Mouse (Mus musculus): Measurements from ENCODE around the gene Serpinb1b. TPM values are rescaled to one million over a fixed set of nuclear protein-coding genes. Genes with fewer than 3 reads are reported as not detected.
A peak's percentile ranks its signal among the peaks of the same experiment; 100 is the strongest.

Serpinb1b gene
- total RNA-seq, 2 experiments from 2014 or later = 1.5 to 2.3 TPM

DNA sequence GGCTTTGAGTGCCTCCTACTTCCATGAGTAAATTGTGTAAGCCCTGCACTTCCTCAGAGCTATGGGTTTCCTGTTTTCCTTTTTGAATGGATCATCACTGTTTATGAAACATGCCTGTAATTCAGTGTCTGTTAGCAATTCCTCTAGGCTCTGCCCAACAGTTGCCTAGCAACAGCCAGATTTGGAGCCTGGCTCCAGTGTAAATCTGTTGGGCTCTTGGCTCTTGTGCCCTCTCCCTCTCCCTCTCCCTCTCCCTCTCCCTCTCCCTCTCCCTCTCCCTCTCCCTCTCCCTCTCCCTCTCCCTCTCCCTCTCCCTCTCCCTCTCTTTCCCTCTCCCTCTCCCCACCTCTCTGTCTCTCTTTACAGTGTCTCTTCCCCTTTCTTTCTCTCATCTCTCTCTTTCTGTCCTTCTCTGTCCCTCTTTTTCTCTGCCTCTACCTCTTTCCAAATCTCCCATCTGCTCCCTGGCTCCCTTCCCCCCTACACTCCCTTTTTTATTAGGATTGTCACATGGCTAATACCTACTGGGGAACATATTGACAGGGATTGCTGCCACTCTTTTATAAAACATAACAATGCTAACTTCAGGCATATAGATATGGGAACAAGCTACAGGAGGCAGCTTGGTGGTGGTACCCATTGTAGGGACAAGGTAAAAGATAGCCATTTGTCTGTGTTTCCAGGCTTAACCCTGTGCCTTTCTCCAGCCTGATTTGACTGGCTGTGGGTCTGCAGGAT, 7.5 kb downstream of the Serpinb1b start:
- intact Hi-C loops (cut with DNase I) = no loop called here
- peak; percentile 60 to 82 for DNase-seq (ENCODE audit: low spot score in 2 of 2)

DNA sequence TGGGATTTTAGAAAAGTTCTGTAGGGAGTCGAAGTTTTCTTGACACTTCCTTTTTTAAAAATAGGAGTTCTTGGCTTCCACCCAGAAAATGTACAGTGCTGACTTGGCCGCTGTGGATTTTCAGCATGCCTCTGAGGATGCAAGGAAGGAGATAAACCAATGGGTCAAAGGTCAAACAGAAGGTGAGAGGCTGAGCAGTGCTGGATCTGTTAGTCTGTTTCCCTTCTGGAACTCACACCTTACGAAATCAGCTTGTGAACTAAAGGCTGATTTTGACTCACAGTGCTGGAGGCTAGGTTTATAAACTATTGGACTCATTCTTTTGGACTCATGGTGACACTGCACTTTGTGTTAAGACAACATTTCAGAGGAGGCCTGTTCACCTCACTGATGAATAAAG, 11.2 kb downstream of the Serpinb1b start:
- intact Hi-C loops (cut with DNase I) = no loop called here
- no peak for DNase-seq (ENCODE audit: low spot score in 2 of 2)

DNA sequence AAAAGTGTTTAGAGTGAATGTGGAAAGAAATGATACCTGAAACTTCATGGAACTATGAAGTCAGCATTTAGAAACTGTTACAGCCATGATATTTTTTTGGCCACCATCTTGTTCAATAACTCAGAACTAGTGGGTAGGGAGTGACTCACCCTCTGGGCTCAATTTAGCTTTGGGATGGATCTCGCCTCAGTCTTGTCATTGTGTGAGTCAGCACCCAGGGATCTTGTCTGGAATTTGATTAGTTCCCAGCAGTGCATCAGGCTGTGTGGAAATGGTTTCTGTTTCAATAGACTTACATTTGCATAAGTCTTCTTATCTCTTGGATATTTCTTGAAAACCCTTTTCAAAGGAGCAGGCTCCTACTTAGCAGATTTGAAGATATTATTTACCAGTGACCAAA, 12.2 kb downstream of the Serpinb1b start:
- DNase-seq (ENCODE audit: low spot score in 2 of 2) = peak; percentile 38 to 93
- intact Hi-C loops (cut with DNase I) = no loop called here

DNA sequence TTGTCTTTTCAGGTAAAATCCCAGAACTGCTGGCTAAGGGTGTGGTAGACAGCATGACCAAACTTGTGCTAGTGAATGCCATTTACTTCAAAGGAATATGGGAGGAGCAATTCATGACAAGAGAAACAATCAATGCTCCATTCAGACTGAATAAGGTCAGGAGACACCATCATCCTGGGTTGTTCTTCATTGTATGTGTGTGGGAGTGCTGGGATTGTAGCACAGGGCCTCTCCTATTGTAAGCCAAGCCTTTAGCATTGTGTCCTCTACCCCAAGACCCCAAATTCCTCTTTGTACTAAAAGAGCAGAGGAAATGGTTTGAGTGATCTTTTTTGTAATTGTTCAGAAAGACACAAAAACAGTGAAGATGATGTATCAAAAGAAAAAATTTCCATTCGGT, 12.9 kb downstream of the Serpinb1b start:
- DNase-seq (ENCODE audit: low spot score in 2 of 2) = no peak
- intact Hi-C loops (cut with DNase I) = no loop called here

DNA sequence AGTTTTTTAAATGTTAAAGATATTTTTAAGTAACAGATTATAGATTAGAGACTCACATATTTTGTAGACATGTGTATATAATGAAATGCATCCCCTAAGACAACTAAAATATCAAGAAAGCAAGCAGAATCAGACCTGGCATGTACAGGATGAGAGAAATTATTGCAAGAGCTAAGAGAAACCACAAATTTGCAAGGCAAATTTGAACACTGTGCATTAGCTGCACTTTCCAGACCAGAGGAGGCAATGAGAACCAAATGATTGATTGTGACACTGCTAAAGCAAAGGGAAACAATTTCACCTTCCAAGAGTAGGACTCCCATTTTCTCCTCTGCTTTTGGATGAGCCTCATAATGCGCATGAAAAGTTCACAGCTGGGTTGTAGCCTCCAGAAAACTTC, 17.2 kb downstream of the Serpinb1b start:
- no peak for DNase-seq (ENCODE audit: low spot score in 2 of 2)
- intact Hi-C loops (cut with DNase I) = no loop called here

DNA sequence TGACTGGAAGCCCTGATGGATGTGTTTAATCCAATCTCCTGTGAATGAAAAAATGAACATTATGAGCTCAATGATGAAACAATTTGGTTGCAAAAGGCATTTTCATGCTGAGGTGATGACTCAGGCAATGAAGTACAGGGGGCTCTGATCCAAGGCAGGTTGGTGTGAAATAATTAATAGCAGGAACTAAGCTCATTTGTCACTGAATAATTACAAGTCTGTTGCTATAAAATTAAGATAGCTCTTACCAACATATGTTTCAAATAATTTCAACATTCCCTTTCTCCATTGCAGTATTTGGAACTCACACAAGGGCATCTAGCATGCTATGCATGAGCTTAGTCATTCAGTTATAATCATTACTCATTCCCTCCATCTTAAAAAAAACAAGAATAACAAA, 27.3 kb downstream of the Serpinb1b start:
- intact Hi-C loops (cut with DNase I) = no loop called here
- DNase-seq (ENCODE audit: low spot score in 2 of 2) = no peak

DNA sequence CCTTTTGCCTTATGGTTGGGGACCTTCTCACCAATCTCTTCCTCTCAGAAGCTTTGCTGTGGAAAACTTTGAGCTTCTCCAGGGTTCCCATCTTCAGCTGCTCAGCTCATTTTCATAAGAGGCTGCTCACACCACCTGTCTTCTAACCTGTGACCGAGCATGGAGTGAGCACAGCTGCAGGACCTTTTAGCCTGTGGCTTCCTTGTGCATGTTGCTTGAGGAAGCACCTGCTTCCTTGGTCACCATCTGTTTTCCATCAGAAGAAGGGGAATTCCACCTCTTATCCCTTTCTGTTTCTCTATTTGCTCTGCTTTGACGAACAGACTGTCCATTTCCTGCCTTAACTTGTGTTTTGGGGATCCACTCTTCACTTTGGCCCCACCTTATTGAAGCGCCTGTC, 34.7 kb downstream of the Serpinb1b start:
- intact Hi-C loops (cut with DNase I) = no loop called here
- DNase-seq (ENCODE audit: low spot score in 2 of 2) = no peak

DNA sequence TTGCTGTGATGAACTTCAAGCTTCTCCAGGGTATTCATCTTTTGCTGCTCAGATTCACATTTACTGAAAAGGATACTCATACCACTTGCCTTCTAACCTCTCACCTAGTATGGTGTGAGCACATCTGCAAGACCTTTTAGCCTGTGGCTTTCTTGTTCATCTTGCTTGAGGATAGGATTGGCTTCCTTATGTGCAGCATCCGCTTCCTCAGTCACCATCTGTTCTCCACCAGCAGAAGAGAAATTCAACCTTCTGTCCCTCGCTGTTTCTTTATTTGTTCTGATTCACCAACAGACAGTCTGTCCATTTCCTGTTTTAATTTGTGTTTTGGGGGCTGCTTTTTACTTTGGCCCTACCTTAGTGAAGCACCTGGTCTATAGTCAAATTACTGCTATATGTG, 59.3 kb downstream of the Serpinb1b start:
- intact Hi-C loops (cut with DNase I) = no loop called here
- peak; percentile 15 to 47 for DNase-seq (ENCODE audit: low spot score in 2 of 2)

DNA sequence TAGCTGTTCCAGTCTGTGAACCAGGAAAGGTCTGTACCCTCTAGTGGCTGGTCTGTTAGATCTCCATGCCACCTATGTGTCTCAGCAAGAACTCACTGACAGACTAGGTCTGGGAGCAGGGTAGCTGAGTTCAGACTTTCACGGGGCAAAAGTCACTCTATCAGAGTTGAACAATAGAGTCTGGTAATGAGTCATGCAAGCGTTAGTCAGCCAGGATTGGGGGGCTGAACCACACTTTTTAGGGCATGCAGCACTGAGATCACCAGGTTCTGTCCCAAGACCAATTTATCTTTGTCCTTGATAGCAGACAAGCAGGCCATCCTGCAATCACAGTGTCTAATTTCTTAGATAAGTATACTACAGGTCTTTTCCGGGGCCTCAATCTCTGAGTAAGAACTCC, 63.1 kb downstream of the Serpinb1b start:
- intact Hi-C loops (cut with DNase I) = no loop called here
- DNase-seq (ENCODE audit: low spot score in 2 of 2) = no peak

Other genes with a start within 250 kb of the Serpinb1b start
- 1 to 10 TPM; 2.5 to 3.8 TPM for gene Serpinb1a, start 227.4 kb upstream of the Serpinb1b start, total RNA-seq (2021)
- not detected for gene Serpinb1c, start 180.4 kb upstream of the Serpinb1b start, total RNA-seq (2021)
- 1 to 10 TPM; 1.3 to 1.6 TPM for gene Serpinb6b, start 113.4 kb upstream of the Serpinb1b start, total RNA-seq (2021)
- 1 to 10 TPM; 4.0 to 4.7 TPM for gene Serpinb9, start 75.3 kb upstream of the Serpinb1b start, total RNA-seq (2021)
- gene Serpinb9b, start 51.2 kb upstream of the Serpinb1b start, total RNA-seq (2021) = not detected
- not detected for gene Serpinb9c, start 81.2 kb downstream of the Serpinb1b start, total RNA-seq (2021)
- gene Serpinb9d, start 114.4 kb downstream of the Serpinb1b start, total RNA-seq (2021) = not detected
- not detected for gene Serpinb9e, start 171.0 kb downstream of the Serpinb1b start, total RNA-seq (2021)
- gene Serpinb9f, start 245.5 kb downstream of the Serpinb1b start, total RNA-seq (2021) = not detected

Measured in left cerebral cortex, postnatal 25 days (tissue).